Mouse (Mus musculus) adrenal gland (tissue): ENCODE results near the gene Scin.

Experiments used
- intact Hi-C: fragments of 180-260 bp; cut with DNase I; formaldehyde crosslinking; loops from one replicate; pipeline ENCODE4 v1.15.1; 2025
- long read RNA-seq, 2 experiments: library from polyadenylated mRNA; unstranded; transcript quantifications; one replicate each; pipeline ENCODE4 v2.0.0; 2020; ENCODE audit warnings: borderline replicate concordance in 1 of 2; ENCODE audit not compliant: insufficient replicate concordance in 1 of 2

Scin gene
- long read RNA-seq, experiment 1 = 0 reads
- long read RNA-seq, experiment 2 = 0 reads

DNA sequence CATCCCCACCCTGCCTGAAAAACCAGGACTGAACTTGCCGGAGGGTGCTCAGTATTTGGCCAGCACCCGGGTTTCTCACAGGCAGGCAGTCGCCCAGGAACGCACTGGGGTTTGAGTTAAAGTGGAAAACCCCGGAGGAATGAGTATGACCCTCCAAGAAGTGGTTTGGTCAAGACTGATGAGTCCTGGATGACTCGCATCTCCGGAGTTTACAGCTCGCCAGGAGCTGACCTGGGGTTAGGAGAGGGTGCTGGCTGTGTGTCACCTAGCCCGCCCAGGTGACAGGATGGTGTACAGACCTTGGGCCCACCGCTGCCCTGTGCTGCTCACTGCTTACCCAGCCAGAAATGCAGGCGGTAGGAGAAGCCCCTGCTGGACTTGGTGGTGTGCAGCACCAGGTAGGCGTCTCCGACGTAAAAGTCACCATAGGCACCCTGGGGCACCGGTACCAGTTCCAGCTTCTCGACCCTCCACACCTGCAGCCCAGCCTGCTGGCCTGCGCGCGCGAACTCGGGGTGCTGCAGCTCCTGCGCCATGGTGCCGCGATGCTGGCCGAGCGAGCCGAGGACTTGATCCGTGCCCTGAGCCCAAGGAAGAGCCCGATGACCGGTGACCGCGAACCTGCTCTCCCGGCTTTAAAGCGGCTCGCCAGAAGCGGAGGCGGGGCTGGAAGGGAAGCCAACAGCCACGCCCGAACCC is at the start of gene Scin:
Gene Scin (minus strand): TSS at position 656 of the 699 bp plus-strand sequence.
- intact Hi-C loops = no loop called here

DNA sequence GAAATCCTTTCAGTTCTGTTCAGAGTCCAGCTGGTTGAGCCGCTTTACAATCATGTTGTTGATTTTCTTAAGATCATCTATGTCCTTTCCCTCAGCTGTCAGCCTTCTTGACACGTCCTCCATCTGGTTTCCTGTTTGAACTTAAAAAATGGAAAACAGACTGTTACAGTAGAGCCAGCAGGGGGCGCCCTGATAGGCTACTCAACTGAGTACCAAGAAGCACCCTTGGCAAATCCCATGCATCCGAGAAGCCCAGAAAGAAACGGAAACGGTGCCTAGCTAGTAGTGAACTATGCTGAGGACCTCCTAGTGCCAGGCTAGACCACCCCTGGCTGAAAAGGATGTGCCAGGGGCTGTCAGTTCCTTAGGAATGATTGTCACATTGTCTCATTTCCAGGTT is 43.1 kb upstream of the Scin start:
- intact Hi-C loops = loop anchor here (10.0 kb wide), 2 partner anchors 508 to 648 kb away; no protein-coding TSS in a partner anchor

DNA sequence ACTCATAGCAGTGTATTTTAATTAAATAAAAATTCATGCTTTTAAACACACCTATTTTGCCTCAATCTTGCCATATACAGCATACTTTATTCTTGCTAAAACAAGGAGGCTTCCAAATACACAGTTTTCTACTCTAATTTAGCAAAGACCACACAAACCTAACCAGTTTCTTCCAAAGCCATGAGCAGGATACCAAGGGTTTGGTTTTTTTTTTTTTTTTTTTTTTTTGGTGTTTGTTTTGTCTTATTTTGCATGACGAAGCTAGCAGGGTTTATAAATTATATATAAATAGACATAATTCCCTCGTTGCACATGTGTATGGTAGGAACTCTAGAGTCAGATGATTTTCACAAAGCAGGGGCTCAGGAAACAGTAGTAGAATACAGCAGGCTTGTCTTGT is 42.1 kb upstream of the Scin start:
- intact Hi-C loops = loop anchor here (10.0 kb wide), 2 partner anchors 509 to 649 kb away; no protein-coding TSS in a partner anchor

DNA sequence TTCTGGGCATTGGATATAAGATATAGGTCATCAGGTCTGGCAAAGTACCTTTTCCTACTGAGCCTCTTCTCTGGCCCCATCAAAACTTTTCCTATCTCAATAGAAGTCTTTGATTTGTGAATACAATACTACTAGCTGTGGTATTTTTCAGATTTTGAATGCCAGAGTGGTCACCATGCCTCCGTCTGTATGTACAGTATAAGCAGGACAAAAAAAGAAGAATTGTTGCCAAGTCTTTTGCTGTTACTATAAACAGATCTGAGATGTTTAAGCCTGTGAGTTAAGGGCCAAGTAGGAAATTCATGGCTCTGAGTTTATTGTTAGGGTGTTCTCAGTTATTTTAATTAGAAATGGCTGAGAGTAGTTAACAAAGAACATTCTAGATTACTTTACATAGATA is 41.1 kb upstream of the Scin start:
- intact Hi-C loops = loop anchor here (10.0 kb wide), 2 partner anchors 510 to 650 kb away; no protein-coding TSS in a partner anchor

DNA sequence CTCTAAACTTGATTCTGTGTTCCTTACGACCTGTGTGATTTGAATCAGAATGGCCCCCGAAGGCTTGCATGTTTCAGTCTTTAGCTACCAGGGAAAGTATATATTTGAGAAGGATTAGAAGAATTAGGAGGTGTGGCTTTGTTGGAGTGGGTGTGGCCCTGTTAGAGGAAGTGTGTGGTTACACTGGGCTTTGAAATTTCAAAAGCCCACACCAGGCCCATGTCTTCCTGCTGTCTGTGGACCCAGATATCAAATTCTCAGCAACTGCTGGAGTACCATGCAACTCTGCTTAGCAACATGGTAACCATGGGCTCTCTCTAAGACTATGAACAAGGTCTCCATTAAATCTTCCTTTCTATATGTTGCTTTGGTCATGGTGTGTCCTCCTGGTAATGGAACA is 37.6 kb upstream of the Scin start:
- intact Hi-C loops = loop anchor here (10.0 kb wide), 2 partner anchors 513 to 653 kb away; no protein-coding TSS in a partner anchor

DNA sequence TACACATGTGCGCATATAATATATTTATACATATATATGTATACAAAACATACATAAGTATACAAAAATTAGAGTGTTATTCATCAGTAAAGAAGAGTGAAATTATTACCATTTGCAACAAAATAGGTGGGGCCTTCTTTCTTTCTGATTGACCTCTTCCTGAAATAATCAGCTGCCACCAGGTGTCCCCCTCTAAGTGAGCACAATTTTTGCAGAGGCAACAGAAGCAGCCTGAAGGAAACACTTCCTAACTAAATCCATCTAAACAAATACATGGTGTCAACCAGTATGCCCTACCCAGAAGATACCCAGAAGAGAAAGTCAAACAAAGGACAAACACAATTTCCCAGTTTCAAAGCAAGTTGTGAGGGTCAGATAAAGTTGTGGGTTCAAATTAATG is 35.6 kb upstream of the Scin start:
- intact Hi-C loops = loop anchor here (10.0 kb wide), 2 partner anchors 515 to 655 kb away; no protein-coding TSS in a partner anchor

DNA sequence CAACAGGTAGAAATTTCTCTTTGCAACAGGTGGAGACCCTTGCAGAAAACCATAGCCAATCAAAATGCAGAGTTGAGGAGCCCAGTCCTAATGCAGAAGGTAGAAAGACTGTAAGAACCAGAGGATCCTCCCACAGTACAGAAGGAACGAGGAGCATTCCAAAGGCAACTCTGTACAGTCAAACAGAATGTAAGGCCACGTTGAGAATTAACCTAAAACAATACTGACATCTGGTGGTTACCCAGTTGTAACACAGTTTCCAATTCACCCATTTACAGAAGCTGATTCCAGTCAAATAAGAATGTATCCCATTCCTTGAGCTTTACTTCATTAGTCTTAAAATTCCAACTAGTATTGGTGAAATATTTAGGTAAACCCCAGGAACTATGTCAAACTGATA is 30.6 kb upstream of the Scin start:
- intact Hi-C loops = loop anchor here (1.0 to 2.0 kb wide), 2 partner anchors 82 to 654 kb away; no protein-coding TSS in a partner anchor

DNA sequence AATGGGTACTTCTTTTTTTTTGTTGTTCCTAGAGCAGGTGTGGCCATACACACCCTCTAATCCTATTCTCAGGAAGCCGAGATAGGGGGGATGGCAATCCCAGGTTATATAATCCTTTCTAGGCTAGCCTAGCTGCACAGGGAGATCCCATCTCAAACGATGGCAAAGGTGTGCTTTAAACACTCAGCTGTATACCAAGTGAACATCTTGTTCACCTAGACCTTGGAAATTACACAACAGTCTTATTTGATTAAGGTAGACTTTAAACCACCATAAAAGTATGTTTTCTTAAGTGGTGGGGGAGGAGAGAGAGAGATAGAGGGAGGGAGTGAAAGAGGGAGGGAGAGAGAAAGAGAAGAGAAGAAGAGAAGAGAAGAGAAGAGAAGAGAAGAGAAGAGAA is 26.7 kb upstream of the Scin start:
- intact Hi-C loops = no loop called here

DNA sequence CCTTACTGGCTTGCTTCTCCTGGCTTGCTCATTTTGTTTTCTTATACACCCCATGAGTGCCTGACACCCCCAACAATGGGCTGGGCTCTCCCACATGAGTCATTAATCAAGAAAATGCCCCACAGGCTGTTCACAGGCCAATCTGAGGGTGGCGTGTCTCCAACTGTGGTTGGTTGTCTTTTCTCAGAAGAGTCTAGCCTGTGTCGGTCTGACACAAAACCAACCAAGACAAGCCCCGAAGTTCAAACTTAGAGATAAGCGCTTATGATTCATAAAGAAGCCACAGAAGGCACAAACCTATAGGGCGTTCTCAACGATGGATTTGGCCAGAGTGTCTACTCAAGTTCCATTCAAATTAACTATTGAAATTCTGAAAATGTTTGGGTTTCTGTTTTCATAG is 20.2 kb upstream of the Scin start:
- intact Hi-C loops = no loop called here

DNA sequence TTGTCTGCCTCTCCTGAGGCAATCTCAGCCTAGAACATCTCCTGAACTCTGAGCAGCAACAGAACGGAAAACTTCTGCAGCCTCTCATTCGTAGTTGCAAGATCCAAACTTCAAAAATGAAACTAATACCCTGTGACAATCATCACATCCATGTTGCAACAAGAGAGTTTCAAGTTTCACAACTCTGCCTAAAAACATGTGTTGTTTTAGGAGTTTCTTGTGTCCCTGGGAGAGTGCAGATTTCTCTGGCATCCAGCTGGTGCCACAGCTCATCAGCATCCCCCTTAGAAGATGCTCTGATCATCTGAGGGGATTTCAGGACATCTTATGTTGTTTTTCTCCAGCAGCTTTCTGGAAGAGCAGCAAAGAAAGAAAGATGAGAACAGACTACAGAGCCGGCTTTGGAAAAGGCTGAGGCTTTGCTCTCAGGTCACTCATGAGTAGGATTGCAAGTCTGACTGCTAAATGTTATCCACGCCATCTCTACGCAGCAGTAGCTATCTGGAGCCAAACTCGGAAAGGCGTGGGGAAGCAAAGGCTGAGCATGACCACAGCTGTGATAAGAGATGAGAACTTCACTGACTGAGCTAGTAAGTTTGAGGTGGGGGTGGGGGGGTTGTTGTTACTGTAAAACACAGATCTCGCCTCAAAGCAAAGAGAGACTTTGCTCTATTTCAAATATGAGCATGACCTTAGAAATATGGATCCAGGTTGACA is 18.5 kb upstream of the Scin start:
- intact Hi-C loops = no loop called here

DNA sequence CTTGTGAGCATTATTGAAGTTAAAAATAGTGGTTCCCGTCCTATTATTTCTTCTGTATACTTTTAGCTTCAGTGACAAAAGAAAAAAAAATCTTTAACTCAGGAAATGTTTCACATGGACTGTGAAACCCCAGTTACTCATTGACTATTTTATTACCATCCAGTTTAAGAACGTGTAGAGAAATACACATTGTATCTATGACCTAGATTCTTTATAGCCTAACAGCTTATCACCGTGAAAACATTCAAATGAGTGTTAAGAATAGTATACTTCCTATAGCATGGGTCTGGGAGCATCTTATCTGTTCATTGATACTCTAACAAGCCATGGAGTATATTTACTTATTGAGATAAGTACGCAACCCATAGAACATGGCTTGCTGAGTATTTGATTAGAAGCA is 13.3 kb upstream of the Scin start:
- intact Hi-C loops = no loop called here

DNA sequence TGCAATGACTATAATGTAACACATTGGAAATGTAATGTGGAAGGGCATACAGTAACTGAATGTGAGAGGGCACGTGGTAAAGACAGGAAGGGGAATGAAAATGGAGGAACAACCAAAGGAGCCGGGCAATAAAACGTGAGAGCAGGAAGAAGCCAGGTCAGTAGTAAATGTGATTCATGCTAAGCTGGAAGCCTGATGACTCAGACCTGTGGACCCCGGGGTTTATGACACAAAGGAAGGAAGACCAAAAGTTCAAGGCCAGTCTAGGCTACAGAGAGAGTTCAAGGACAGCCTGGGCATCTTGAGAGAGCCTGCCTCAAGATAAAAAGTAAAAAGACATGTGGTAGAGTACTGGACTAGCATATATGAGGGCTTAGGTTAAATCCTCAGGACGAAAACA is 12.5 kb upstream of the Scin start:
- intact Hi-C loops = no loop called here

DNA sequence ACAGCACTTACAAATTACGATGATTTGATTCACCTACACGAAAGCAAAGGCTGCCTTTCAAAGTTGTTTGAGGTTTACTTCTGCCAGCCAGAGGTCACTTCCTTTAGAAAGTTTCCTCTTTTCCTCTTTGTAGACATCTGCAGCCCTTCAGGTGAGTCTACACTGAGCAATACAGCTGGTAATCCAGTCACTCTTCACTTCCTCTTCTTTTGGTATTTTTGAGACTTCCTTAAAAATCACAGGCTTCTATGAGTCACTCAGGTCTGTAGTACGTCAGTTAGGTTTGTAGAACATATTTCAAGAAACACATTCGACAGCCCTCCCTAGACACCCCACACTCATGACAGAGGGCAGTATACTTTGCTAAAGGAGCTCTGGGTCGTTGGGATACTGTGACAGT is 6.7 kb upstream of the Scin start:
- intact Hi-C loops = no loop called here

DNA sequence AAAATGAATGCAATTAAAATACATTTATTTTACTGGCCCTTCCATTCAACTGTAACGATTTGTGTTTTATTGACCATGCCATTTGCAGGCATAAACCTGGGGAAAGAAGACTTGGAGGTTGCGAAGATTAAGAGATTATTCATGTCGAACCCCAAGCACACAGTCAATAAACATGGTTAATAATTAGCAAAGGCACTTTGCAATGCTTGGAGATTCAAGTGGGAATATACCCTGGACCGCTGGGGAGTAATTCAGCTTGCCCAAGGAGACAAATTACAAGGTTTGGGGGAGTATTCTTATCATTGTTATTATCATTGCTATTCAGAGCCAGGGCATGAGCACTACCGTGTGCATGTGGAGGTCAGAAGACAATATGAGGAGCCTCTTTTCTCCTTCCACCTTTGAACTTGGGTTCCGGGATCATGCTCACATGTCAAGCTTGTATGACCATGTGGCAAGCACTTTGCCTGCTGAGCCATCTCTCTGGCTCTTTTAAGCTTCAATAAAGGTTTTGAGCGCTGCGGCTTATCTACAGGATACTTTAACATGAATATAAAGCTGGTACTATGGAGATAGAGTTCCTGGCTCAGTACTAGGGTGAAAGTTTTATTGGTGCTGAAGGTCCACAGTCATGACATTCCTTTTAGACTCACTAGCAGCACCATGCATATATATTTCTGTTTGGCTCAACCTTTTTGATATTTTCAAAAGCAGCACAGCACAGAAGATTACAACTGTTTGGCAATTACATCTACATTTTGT is 5.6 kb upstream of the Scin start:
- intact Hi-C loops = no loop called here

DNA sequence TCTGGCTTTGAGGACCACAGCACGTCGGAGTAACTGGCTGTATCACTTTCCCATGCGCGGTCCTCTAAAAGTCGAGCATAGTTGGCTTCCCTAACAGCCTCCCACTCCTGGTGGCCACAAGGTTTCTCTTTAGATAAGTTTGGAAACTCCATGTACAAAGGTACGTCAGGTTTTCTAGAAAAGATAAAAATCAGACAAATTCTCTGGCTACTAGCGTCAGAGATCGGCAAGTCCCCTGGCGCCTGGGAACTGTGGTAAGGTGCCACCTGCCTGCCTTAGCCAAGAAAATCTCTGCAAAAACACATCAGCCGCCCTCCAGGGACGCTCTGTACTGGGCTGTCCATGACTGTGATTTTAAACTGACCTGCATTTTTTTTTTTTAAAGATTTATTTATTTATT is 501 bp upstream of the Scin start:
- intact Hi-C loops = no loop called here

DNA sequence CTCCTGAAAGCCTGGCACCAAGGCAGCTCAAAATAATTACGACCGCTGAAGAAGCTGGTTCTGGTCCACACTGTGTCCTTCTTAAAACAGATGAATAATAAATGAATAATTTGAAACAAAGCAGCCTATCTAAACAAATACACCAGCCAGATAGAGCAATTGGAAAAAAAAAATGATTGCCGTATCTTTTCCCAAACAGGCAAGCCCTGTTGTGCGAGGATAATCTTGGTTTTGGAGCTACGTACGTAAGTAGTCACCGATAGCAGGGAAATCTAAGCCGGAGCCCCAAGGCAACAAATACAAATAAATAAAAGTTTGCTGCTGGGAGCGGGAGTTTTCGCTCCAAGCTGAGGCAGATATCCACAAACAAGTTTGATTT is 845 bp downstream of the Scin start:
- intact Hi-C loops = no loop called here

DNA sequence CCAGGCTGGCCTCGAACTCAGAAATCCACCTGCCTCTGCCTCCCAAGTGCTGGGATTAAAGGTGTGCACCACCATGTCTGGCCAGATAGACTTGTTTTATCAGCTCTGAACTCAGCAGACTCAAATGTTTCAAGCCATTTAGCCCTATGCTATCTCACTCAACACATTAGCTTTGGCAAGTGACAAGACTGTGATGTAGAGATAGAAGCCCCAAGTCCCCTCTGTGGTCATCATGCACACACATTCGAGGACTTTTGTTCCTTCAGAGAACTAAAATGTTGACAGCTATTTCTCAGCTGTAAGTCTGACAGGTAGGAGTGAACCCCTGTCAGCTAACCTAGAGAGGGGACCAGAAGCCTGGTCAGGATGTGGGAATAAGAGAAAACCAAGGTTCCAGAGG is 15.2 kb downstream of the Scin start:
- intact Hi-C loops = no loop called here

DNA sequence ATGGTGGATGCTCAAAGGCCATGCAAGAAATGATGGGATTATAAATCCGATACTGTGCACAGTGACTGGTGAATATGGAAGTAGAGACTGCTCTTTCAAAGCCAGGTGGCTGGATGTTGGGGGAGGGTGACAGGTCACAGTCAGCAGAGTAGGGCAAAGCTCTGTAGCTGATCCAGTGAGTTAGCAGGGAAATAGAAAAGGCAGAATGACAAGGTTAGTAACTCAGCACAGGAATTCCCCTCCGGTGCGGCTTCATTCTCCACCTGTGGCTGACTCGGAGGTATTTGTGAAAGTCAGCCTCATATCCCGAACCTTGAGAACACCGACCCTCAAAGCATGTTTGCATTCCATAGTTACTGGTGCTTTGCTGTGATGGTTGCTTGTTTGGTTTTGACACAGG is 17.0 kb downstream of the Scin start:
- intact Hi-C loops = no loop called here

DNA sequence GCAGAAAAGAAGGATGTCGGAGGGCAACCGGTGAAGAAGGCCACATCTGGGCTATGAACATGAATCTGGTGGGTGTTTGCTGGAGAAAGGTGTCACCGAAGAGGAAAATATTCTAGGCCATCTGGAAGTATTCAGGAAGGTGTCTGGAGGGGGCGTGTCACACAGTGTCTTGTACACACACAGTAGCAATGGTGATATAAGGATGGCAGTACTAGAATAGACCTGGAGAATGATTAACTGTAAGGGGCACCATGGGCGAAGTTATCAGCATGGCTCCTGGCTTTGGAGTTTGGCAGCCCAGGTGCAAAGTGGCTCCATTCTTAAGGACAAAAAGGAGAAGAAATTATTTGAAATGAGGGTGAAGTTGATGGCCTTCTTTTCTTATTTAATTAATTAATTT is 17.8 kb downstream of the Scin start:
- intact Hi-C loops = no loop called here

DNA sequence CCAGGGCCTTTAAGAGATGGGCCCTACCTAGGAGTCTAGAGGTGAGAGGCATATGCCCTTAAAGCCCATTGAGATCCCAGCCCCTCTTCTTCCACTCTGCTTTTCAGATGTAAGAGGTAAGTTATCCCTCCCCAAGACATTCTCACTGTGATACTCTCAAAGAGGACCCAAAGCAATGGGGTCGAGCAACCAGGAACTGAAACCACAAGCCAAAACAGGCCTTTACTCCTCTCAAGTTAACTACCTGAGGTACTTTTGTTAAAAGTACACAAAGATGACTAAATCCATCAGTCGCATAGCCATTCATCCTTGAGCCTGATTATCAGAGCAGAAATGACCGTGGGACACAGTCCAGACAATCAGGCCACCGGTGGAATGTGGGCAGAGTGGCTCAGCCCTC is 19.1 kb downstream of the Scin start:
- intact Hi-C loops = no loop called here

DNA sequence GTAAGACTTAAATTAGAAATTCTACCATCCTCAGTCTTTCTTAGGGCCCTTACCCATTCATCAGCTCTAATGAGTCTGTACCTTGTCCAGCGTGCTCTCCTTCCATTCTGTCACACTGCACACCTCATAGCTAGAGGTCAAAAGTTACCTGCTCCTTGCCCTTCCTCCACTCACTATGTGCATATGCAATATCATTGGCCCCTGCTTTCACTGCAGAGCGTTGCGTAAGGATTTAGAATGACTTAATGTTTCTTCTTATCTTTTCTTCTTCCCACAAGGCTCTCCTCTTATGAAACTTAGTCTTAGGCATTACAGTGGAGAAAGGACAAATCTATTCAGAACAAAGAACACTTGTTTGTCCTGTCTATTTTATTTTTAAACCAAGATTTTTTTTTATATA is 20.0 kb downstream of the Scin start:
- intact Hi-C loops = no loop called here

DNA sequence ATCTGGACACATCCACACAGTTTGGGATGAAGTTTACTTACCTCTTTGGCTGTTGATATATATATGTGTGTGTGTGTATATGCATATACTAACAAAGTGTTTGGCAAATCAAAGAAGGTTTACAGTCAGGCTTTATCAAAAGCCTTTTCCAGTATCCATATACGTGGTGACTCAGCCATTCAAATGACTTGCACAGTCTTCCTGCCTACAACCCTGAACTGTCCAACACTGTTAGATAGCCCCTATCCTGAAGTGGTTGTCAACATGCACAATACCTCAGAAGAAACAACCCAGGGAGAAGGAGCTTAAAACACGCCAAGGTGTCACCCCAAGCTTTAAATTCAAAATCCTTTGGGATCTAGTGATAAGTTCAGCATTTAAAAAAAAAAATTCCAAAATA is 20.4 kb downstream of the Scin start:
- intact Hi-C loops = no loop called here
